Mouse (Mus musculus): ENCODE data around the gene Mok. TPM values are rescaled to one million over a fixed set of nuclear protein-coding genes. Genes with fewer than 3 reads are reported as not detected.

Mok gene
- polyA plus RNA-seq (2016; fragmentation: Nextera tagmentation; extraction: Ambion mirVana) = 2.9 and 4.0 TPM in 2 replicates

DNA sequence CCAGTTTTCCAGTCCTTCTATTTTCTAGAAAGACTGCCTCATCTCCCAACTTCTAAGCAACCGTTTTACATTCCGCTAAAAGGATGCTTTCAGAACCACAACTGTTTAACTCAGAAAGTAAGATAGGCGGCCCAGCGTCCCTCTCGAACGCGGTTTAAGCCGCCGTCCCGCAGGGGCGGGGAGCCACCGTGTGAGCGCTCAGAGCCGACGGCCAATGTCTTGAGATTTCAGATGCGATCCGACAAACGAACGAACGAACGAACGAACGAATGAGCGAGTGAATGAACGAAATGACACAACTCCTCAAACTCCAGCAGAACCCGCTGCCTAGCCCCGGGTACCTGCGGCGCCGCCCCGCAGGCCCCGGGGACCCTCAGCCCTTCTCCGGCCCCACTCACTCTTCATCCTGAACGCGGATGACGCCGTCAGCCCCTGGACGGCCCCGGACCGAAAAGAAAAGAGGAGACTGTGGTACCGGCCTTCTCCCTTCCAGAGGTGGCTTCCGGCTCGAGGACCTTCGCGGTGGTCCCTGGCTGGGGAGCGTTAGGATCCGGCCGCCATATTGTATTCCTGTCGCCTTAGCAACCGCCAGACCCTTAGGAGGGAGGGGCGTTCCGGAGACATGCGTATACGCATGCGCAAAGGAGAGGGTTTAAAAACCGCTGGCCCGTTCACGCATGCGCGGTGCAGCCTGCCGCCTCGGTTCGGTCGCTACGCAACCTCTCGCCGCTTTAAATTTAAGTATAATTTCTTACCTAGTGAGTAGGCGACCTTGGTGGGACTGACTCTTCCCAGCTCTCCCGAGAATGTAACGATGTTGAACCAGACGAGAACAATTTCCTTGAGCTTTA, at the start of gene Mok:
Mok (minus strand) TSS at position 592 of the 851 bp plus-strand sequence.
- peak; percentile 74 for ATAC-seq (ENCODE audit: insufficient number of reproducible peaks, low FRiP score)
- no peaks in the 10 kb centered on the region for H3K36me3 ChIP-seq
- H3K4me2 ChIP-seq = peak within 1 kb of the TSS; percentile 59
- H3K9me3 ChIP-seq (replicated peaks) = no peaks in the 10 kb centered on the region
- peaks cover 18% of the 10 kb centered on the region for H3K4me1 ChIP-seq (replicated peaks)
- under 1% methylated on average over 71 of the region's 71 CpGs for WGBS
- H3K4me3 ChIP-seq = peak within 1 kb of the TSS; percentile 58
- H3K9ac ChIP-seq = peak within 1 kb of the TSS; percentile 48
- no peaks in the 10 kb centered on the region for H3K27me3 ChIP-seq (replicated peaks)
- no peak within 1 kb of the TSS for H3K27ac ChIP-seq (ENCODE audit: poor library complexity, severe bottlenecking)

DNA sequence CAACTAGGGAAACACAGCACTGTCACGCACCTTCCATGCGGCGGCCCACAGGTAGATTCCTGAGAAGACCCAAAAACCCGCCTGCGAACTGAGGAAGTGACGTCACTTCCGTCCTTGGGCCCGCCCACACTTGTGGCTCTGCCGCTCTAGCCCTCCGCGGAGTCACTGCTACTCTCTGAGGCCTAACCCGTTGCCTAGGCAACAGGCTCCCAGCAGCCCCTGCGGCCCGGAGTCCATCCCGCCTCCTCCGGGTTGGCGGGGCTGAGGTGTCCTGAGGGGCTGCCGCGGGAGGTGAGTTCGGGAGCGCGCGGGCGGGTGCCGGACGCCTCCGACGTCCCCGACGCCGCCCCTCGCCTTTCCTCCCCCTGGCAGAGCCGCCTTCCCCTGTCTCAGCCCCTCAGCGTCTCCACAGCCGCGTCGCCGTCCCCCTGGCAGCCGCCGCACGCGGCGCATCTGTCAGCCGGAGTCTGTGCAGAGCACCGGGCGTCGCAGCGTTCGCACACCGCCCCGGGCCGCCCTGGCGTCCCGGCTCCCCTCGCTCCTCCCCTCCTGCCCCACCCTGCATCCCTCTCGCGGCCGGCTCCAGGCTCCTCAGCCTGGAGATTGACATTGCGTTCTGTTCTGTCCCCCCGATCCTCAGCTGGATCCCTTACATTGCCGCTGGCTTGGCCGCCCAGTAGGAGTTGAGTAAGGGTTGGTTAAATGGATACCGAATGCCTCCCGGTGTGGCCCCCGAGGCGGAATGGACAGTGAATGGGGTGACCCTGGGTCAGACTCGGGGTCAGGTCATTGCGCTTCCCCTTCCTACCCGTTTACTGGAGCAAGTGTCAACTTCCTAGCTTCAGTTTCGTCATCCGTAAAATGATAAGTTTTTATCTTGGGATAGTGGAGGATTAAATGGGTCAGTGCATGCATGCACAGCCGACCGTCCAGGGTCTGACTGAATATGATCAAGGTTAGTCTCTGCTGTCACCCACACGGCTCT, 48.6 kb upstream of the Mok start, which contains the start of the genes Cinp and Tecpr2:
Cinp (minus strand) TSS at position 110 of the 985 bp plus-strand sequence.
Tecpr2 (plus strand) TSS at position 229 of the 985 bp plus-strand sequence.
- Histone ChIP-seq H3K9me3 (replicated peaks) (no peaks in the 10 kb centered on the region), H3K4me1 (replicated peaks) (peaks cover 21% of the 10 kb centered on the region), H3K4me3 (peak within 1 kb of the TSS; percentile 97), H3K36me3 (no peaks in the 10 kb centered on the region), H3K9ac (peak within 1 kb of the TSS; percentile 92), H3K27me3 (replicated peaks) (no peaks in the 10 kb centered on the region), H3K4me2 (peak within 1 kb of the TSS; percentile 91), H3K27ac (ENCODE audit: poor library complexity, severe bottlenecking) (peak within 1 kb of the TSS; percentile 82)
- WGBS = 1% methylated on average over 74 of the region's 74 CpGs
- ATAC-seq (ENCODE audit: insufficient number of reproducible peaks, low FRiP score) = peak; percentile 99

DNA sequence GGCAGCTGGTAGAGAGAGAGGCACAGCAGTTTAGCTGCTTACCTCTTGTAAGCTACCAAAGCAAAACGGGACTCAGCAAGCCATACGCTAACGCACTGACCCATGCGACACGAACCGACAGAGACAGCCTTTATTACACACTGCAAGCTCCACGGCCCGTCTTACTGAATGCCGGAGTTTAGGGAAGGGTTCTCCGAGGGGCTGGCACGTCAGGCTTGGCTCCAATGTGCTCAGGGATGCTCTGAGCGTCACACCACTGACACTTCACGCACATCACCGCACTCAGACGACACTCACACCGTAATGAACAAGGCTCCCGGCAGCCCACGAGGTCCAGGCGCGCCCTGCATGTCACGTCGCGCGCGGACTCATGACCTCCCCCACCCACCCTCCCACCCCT, 47.9 kb upstream of the Mok start:
- ATAC-seq (ENCODE audit: insufficient number of reproducible peaks, low FRiP score) = peak; percentile 27; the same call in 1 of the 2 replicates

DNA sequence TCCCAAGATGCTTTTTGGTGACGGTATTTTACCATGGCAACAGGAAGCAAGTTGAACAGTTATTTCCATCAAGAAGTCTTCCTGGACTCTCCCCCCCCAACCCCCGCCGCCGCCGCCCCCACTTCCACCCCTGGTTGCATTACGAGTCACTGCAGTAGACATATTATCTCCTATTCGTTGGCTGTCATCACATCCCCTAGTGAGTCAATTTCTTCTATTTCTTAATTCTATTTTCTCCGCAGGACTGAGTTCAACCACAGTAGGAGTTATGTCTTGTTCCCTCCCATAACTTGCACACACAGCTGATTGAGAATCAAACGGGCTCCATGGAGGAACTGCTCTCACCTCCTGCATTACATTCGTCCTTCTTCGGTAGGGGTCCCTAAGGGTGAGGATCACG, 47.4 kb upstream of the Mok start:
- no peaks in the 10 kb centered on the region for H3K9me3 ChIP-seq (replicated peaks)
- peaks cover 7% of the 10 kb centered on the region for H3K36me3 ChIP-seq
- peaks cover 21% of the 10 kb centered on the region for H3K4me1 ChIP-seq (replicated peaks)
- H3K4me2 ChIP-seq = peak overlapping the region; percentile 91
- no peak overlapping the region for H3K27ac ChIP-seq (ENCODE audit: poor library complexity, severe bottlenecking)
- H3K9ac ChIP-seq = peak overlapping the region; percentile 92
- H3K4me3 ChIP-seq = peak overlapping the region; percentile 97
- WGBS = 36% methylated on average over 12 of the region's 12 CpGs
- ATAC-seq (ENCODE audit: insufficient number of reproducible peaks, low FRiP score) = no peak
- no peaks in the 10 kb centered on the region for H3K27me3 ChIP-seq (replicated peaks)

More for the DNA sequence above, 47.9 kb upstream of the Mok start:
- peak overlapping the region; percentile 97 for H3K4me3 ChIP-seq
- peaks cover 21% of the 10 kb centered on the region for H3K4me1 ChIP-seq (replicated peaks)
- H3K27ac ChIP-seq (ENCODE audit: poor library complexity, severe bottlenecking) = no peak overlapping the region
- H3K9me3 ChIP-seq (replicated peaks) = no peaks in the 10 kb centered on the region
- WGBS = under 1% methylated on average over 25 of the region's 25 CpGs
- no peaks in the 10 kb centered on the region for H3K27me3 ChIP-seq (replicated peaks)
- peak overlapping the region; percentile 92 for H3K9ac ChIP-seq
- peaks cover 2% of the 10 kb centered on the region for H3K36me3 ChIP-seq
- peak overlapping the region; percentile 91 for H3K4me2 ChIP-seq

DNA sequence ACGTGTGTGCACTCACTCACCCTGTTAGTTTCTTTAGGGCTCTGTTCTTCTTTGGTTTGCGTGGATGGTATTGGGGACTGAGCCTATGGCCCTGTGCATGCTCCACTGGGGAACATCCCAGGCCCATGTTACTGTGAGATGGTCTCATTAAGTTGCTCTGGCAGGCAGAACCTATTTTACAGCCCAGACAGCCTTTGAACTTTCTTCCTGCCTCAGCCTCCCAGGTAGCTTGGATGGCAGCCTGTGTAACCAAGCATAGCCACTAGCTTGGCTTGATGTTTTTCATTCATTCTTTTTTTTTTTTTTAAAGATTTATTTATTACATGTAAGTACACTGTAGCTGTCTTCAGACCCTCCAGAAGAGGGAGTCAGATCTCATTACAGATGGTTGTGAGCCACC, 44.5 kb upstream of the Mok start:
- ATAC-seq (ENCODE audit: insufficient number of reproducible peaks, low FRiP score) = no peak
- H3K9ac ChIP-seq = no peak overlapping the region
- peaks cover 16% of the 10 kb centered on the region for H3K4me1 ChIP-seq (replicated peaks)
- H3K27me3 ChIP-seq (replicated peaks) = no peaks in the 10 kb centered on the region
- no peak overlapping the region for H3K27ac ChIP-seq (ENCODE audit: poor library complexity, severe bottlenecking)
- H3K9me3 ChIP-seq (replicated peaks) = no peaks in the 10 kb centered on the region
- H3K36me3 ChIP-seq = peaks cover 30% of the 10 kb centered on the region
- H3K4me3 ChIP-seq = no peak overlapping the region
- no peak overlapping the region for H3K4me2 ChIP-seq
- WGBS = 98% methylated on average over 2 of the region's 2 CpGs

DNA sequence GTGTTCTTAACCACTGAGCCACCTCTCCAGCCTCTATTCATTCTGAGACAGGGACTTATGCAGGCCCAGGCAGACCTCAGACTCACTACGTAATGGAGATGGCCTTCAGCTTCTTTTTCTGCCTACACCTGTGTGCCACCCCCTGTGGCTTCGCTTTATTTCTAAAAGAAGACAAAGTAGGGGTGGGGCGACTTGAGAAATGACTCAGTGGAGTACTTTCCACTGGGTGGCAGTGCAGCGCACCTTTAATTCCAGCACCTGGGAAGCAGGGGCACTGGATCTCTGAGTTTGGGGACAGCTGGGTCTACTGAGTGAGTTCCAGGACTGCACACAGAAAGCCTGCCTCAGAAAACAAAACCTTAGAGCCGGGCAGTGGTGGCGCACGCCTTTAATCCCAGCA, 41.6 kb upstream of the Mok start:
- peaks cover 53% of the 10 kb centered on the region for H3K36me3 ChIP-seq

DNA sequence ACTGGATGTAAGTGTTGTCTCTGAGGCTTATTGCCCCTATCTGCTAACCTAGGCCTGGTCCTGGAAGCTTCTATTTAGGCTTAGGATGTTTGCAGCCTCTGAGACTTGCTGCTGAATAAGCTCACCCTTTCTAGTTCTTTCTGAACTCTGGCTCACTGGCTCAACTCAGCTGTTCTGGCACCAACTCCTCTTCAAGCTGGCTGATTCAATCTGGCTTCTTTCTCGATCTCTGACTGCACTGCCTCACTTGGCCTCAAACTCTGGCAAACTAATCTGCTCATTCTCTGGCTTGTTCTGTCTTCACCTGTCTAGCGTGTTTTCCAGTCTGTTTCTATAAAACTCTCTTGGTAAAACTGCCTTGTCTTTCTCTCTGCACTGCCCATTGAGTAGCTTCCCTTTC, 34.6 kb upstream of the Mok start:
- Histone ChIP-seq H3K27ac (ENCODE audit: poor library complexity, severe bottlenecking) (no peak overlapping the region), H3K4me2 (no peak overlapping the region), H3K9me3 (replicated peaks) (no peaks in the 10 kb centered on the region), H3K27me3 (replicated peaks) (no peaks in the 10 kb centered on the region), H3K36me3 (peaks cover 89% of the 10 kb centered on the region), H3K4me3 (no peak overlapping the region), H3K9ac (no peak overlapping the region), H3K4me1 (replicated peaks) (no peaks in the 10 kb centered on the region)
- WGBS = 84% methylated on average over 2 of the region's 2 CpGs
- ATAC-seq (ENCODE audit: insufficient number of reproducible peaks, low FRiP score) = no peak

More for the DNA sequence above, 41.6 kb upstream of the Mok start:
- H3K4me2 ChIP-seq = no peak overlapping the region
- 85% methylated on average over 7 of the region's 7 CpGs for WGBS
- H3K4me1 ChIP-seq (replicated peaks) = no peaks in the 10 kb centered on the region
- no peak overlapping the region for H3K27ac ChIP-seq (ENCODE audit: poor library complexity, severe bottlenecking)
- H3K9me3 ChIP-seq (replicated peaks) = no peaks in the 10 kb centered on the region
- no peak overlapping the region for H3K9ac ChIP-seq
- H3K27me3 ChIP-seq (replicated peaks) = no peaks in the 10 kb centered on the region
- no peak overlapping the region for H3K4me3 ChIP-seq
- no peak for ATAC-seq (ENCODE audit: insufficient number of reproducible peaks, low FRiP score)

DNA sequence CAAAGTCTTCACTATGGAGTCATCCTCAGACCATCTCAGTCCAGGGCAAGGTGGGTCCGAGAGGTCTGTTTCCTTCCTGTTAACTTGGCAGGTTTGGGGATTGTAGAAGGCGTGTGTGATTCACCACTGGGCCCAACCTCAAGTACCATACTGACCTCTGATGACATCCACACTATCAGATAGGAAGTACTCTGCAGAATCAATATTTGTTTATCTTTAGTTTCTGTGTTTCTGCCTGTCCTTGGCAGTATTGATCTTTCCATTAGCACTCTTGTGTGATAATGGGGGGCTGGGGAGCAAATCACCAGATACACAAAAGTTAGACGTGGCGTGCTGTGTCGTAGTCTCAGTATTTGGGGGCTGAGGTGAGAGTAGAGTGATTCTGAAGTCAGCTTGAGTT, 30.5 kb upstream of the Mok start:
- no peak for ATAC-seq (ENCODE audit: insufficient number of reproducible peaks, low FRiP score)
- no peak overlapping the region for H3K9ac ChIP-seq
- no peaks in the 10 kb centered on the region for H3K4me1 ChIP-seq (replicated peaks)
- H3K36me3 ChIP-seq = peaks cover 92% of the 10 kb centered on the region
- H3K9me3 ChIP-seq (replicated peaks) = no peaks in the 10 kb centered on the region
- H3K4me2 ChIP-seq = no peak overlapping the region
- H3K27ac ChIP-seq (ENCODE audit: poor library complexity, severe bottlenecking) = no peak overlapping the region
- WGBS = 84% methylated on average over 5 of the region's 5 CpGs
- no peak overlapping the region for H3K4me3 ChIP-seq
- H3K27me3 ChIP-seq (replicated peaks) = no peaks in the 10 kb centered on the region

DNA sequence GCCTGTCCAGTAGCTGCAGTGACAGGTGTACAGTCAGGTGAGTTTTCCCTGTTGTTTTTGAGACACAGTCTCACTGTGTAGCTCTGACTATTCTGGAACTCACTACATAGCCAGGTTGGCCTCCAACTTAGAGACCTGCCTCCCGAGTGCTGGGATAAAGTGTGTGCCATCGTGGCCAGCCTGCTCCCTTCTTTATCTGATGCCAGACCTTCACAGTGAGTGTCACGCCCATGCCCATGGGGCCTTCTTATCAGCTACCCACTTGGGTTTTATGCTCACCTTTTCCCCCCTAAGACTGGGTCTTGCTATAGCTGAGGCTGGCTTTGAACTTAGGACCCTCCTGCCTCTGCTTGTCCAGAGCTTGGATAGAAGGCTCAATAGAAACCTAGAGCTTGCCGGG, 29.4 kb upstream of the Mok start:
- WGBS = 77% methylated on average over 4 of the region's 4 CpGs
- H3K36me3 ChIP-seq = peaks cover 90% of the 10 kb centered on the region
- H3K4me2 ChIP-seq = no peak overlapping the region
- H3K4me3 ChIP-seq = no peak overlapping the region
- no peak overlapping the region for H3K27ac ChIP-seq (ENCODE audit: poor library complexity, severe bottlenecking)
- no peak overlapping the region for H3K9ac ChIP-seq
- no peaks in the 10 kb centered on the region for H3K4me1 ChIP-seq (replicated peaks)
- H3K27me3 ChIP-seq (replicated peaks) = no peaks in the 10 kb centered on the region
- no peaks in the 10 kb centered on the region for H3K9me3 ChIP-seq (replicated peaks)
- no peak for ATAC-seq (ENCODE audit: insufficient number of reproducible peaks, low FRiP score)

DNA sequence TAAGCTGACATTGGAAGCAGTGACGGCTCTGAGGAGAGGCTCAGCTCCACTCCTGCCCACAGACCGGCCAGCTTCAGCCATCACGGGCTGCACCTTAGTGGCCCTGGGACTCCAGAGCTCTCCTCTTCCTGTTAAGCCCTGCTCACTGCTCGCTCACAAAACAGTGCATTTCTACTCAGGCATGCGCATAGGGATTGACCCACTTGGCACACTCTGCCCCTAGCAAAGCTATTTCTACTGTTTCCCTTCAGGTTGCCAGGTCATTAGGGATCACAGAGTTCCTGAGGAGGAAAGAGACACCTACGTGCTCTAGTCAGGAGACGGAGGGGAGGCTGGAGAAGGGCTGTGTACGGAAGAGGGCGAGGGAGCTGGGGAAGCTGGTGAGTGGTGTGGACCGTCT, 25.2 kb upstream of the Mok start:
- no peak for ATAC-seq (ENCODE audit: insufficient number of reproducible peaks, low FRiP score)
- H3K27me3 ChIP-seq (replicated peaks) = no peaks in the 10 kb centered on the region
- H3K4me3 ChIP-seq = no peak overlapping the region
- H3K27ac ChIP-seq (ENCODE audit: poor library complexity, severe bottlenecking) = no peak overlapping the region
- H3K9ac ChIP-seq = no peak overlapping the region
- no peak overlapping the region for H3K4me2 ChIP-seq
- no peaks in the 10 kb centered on the region for H3K4me1 ChIP-seq (replicated peaks)
- H3K36me3 ChIP-seq = peaks cover 83% of the 10 kb centered on the region
- H3K9me3 ChIP-seq (replicated peaks) = no peaks in the 10 kb centered on the region
- WGBS = 86% methylated on average over 10 of the region's 10 CpGs

DNA sequence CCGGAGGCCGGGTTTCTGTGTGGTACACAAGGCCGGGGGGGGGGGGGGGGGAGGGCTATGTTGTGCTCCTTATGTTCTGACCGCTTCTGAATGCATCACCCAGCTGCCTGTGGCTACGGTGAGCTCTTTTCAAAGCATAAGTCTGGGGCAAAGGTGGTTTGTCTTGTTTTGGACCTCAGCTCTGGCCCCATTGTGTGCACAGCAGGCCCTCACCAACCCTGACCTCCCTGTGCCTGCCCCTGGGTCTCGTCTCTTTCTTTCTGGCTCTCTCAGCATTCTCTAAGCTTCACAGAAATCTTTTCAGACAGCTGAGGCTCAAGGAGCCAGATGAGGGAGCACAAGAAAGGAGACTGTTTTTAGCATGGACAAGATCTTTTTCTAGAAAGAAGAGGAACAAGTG, 24.8 kb upstream of the Mok start:
- Histone ChIP-seq H3K9me3 (replicated peaks) (no peaks in the 10 kb centered on the region), H3K4me2 (no peak overlapping the region), H3K27me3 (replicated peaks) (no peaks in the 10 kb centered on the region), H3K27ac (ENCODE audit: poor library complexity, severe bottlenecking) (no peak overlapping the region), H3K9ac (no peak overlapping the region), H3K4me1 (replicated peaks) (no peaks in the 10 kb centered on the region), H3K36me3 (peaks cover 83% of the 10 kb centered on the region), H3K4me3 (no peak overlapping the region)
- WGBS = 84% methylated on average over 5 of the region's 6 CpGs
- no peak for ATAC-seq (ENCODE audit: insufficient number of reproducible peaks, low FRiP score)
